Mouse (Mus musculus) embryonic facial prominence, embryonic 11.5 days (tissue): Measurements from ENCODE around the gene Ttc17. TPM values are rescaled to one million over a fixed set of nuclear protein-coding genes. Genes with fewer than 3 reads are reported as not detected.

Experiments used
- ATAC-seq: fragments of 200-750 bp; cut with Nextera tagmentation; replicated peaks from 2 replicates; pipeline ENCODE4 v1.8.0; 2017; ENCODE audit warnings: low read depth; ENCODE audit not compliant: insufficient number of reproducible peaks, low FRiP score, low TSS enrichment
- DNase-seq: peaks from one replicate; pipeline ENCODE4 v3.0.0-alpha.2; 2015; ENCODE audit warnings: low spot score
- H3K27ac ChIP-seq: fragments of 300-500 bp; sonication (generic); replicated peaks from 2 replicates; pipeline ENCODE4 v1.5.1; 2014; ENCODE audit warnings: mild to moderate bottlenecking, low read depth, low read length, control low read depth
- H3K27me3 ChIP-seq: fragments of 300-500 bp; sonication (generic); 2 replicates; pipeline ENCODE4 v1.6.1; 2014; ENCODE audit warnings: mild to moderate bottlenecking, low read length, moderate library complexity, mixed read lengths; ENCODE audit not compliant: control insufficient read depth, insufficient read depth
- H3K36me3 ChIP-seq: fragments of 300-500 bp; sonication (generic); replicated peaks from 2 replicates; pipeline ENCODE4 v1.6.1; 2014; ENCODE audit warnings: low read depth, mild to moderate bottlenecking, low read length, moderate library complexity, mixed read lengths; ENCODE audit not compliant: control insufficient read depth, insufficient read depth
- H3K4me1 ChIP-seq: fragments of 300-500 bp; sonication (generic); 2 replicates; pipeline ENCODE4 v1.6.1; 2014; ENCODE audit warnings: low read length, mixed read lengths; ENCODE audit not compliant: control insufficient read depth, insufficient read depth
- H3K4me2 ChIP-seq: fragments of 300-500 bp; sonication (generic); 2 replicates; pipeline ENCODE4 v1.6.1; 2014; ENCODE audit warnings: low read depth, mild to moderate bottlenecking, control low read depth, low read length, moderate library complexity
- H3K4me3 ChIP-seq: fragments of 300-500 bp; sonication (generic); 2 replicates; pipeline ENCODE4 v1.5.1; 2014; ENCODE audit warnings: low read depth, low read length, control low read depth
- H3K9ac ChIP-seq: fragments of 300-500 bp; sonication (generic); replicated peaks from 2 replicates; pipeline ENCODE4 v1.6.1; 2014; ENCODE audit warnings: mild to moderate bottlenecking, control low read depth, low read length
- H3K9me3 ChIP-seq: fragments of 300-500 bp; sonication (generic); replicated peaks from 2 replicates; pipeline ENCODE4 v1.6.1; 2016; ENCODE audit warnings: mild to moderate bottlenecking, low read length, inconsistent platforms, mixed read lengths; ENCODE audit not compliant: control insufficient read depth
- WGBS: fragments of 180-500 bp; shearing (Covaris S2); extraction: QIAGEN DNeasy Blood & Tissue Kit; methylation state at CpG from one replicate; pipeline ENCODE4 v1.1.7; 2014; 5-methylcytosine and 5-hydroxymethylcytosine counted together
- microRNA counts: library from miRNA; unstranded; fragments of <30 nt; microRNA quantifications from one replicate; lab custom pipeline; 2016
- microRNA-seq: library from miRNA; unstranded; fragments of <30 nt; microRNA quantifications from one replicate; pipeline ENCODE4, GENCODE M21; 2016; ENCODE audit warnings: borderline number of aligned reads
- polyA plus RNA-seq: library from polyadenylated mRNA; unstranded; fragments of >200 nt; fragmentation: Nextera tagmentation; extraction: Ambion mirVana; gene quantifications from 2 replicates; pipeline ENCODE4 v1.2.1, GENCODE M21; 2014

The Ttc17 gene
- polyA plus RNA-seq, 1 experiment from 2014 or later: 14.2 TPM

GRCm38 (mm10) chr2:94262917-94263529 is 143.5 kb downstream of the Ttc17 start:
- Histone ChIP-seq H3K27me3 (peaks cover 6% of the 10 kb centered on the region; the same call in 1 of the 2 replicates), H3K9me3 (no peaks in the 10 kb centered on the region), H3K4me2 (peak overlapping the region; percentile 40), H3K9ac (peak overlapping the region; percentile 7), H3K27ac (no peak overlapping the region), H3K4me1 (no peaks in the 10 kb centered on the region; the same call in 1 of the 2 replicates), H3K4me3 (peak overlapping the region; percentile 25), H3K36me3 (no peaks in the 10 kb centered on the region)
- WGBS: 3% methylated on average over 12 of the region's 13 CpGs
- no peak for DNase-seq
- ATAC-seq: peak; percentile 17; the same call in 1 of the 2 replicates

GRCm38 (mm10) chr2:94254102-94254501 is 152.4 kb downstream of the Ttc17 start:
- Histone ChIP-seq H3K4me3 (no peak overlapping the region), H3K4me2 (no peak overlapping the region), H3K4me1 (no peaks in the 10 kb centered on the region), H3K9ac (no peak overlapping the region), H3K27me3 (no peaks in the 10 kb centered on the region), H3K9me3 (no peaks in the 10 kb centered on the region), H3K36me3 (no peaks in the 10 kb centered on the region), H3K27ac (no peak overlapping the region)
- DNase-seq: peak; percentile 60
- ATAC-seq: no peak
- WGBS: 17% methylated on average over 3 of the region's 3 CpGs

MicroRNAs encoded within 50 kb of the gene (microRNA counts, 519-probe panel; counts per million panel counts)
- 2,380 counts per million, percentile 21 among the panel's probes with 10 or more counts for microRNA mmu-miR-670 (lab: Ali Mortazavi, UCI)

Small RNAs within 50 kb of the gene (microRNA-seq; reads per million reads assigned to microRNA genes)
- gene Mir670: 45.6 reads per million, percentile 31 among the genes with 10 or more reads in this experiment

Other genes with a start within 250 kb of the Ttc17 start
- 126 and 128 TPM in 2 replicates for gene Hsd17b12, start 248.7 kb downstream of the Ttc17 start, polyA plus RNA-seq
- 259 and 274 TPM in 2 replicates for gene Api5, start 31.4 kb upstream of the Ttc17 start, polyA plus RNA-seq